Mouse (Mus musculus): ENCODE measurements at regions not wholly inside any gene's neighbourhood (a gene's known extent, or its start where the extent isn't known, plus 50 kb on each side); places are given as distances from the start of the nearest gene placed in this dataset.

GRCm38 (mm10) chr14:61682721-61683355 is 75.6 kb downstream of the Kcnrg start:
- no peaks in the 10 kb centered on the region for H3K9me3 ChIP-seq (ENCODE audit: low read length)
- ATAC-seq: peak; percentile 58
- TF ChIP-seq EP300 (IDR thresholded peaks at IDR 0.05) (no peak), CTCF (IDR thresholded peaks at IDR 0.05) (peak; percentile 45)

GRCm38 (mm10) chr14:61683356-61683740 is 76.1 kb downstream of the Kcnrg start:
- peak overlapping the region; percentile 91 for H3K4me3 ChIP-seq (ENCODE audit: low read depth, low read length)
- TF ChIP-seq EP300 (IDR thresholded peaks at IDR 0.05): no peak
- no peak for TF ChIP-seq CTCF (IDR thresholded peaks at IDR 0.05)
- H3K4me2 ChIP-seq (replicated peaks; ENCODE audit: low read depth, low read length): peak overlapping the region; percentile 99
- no peak for DNase-seq (ENCODE audit: low spot score)
- H3K27me3 ChIP-seq (replicated peaks; ENCODE audit: insufficient read depth, low read length): no peaks in the 10 kb centered on the region; the same call in 1 of the 2 replicates
- ATAC-seq: no peak
- peak overlapping the region; percentile 98 for H3K27ac ChIP-seq (ENCODE audit: low read length)
- peak overlapping the region; percentile 94 for H3K9ac ChIP-seq (replicated peaks; ENCODE audit: low read depth)
- no peaks in the 10 kb centered on the region for H3K36me3 ChIP-seq (ENCODE audit: insufficient read depth, low read length)
- H3K9me3 ChIP-seq (ENCODE audit: low read length): no peaks in the 10 kb centered on the region
- 14% methylated on average over 9 of the region's 9 CpGs for WGBS
- peaks cover 12% of the 10 kb centered on the region; the same call in 1 of the 2 replicates for H3K4me1 ChIP-seq (ENCODE audit: insufficient read depth, low read depth, low read length)

More at GRCm38 (mm10) chr14:61682721-61683355, 75.6 kb downstream of the Kcnrg start:
- Histone ChIP-seq H3K4me1 (ENCODE audit: insufficient read depth, low read depth, low read length) (peaks cover 12% of the 10 kb centered on the region; the same call in 1 of the 2 replicates), H3K36me3 (ENCODE audit: insufficient read depth, low read length) (no peaks in the 10 kb centered on the region), H3K27me3 (replicated peaks; ENCODE audit: insufficient read depth, low read length) (no peaks in the 10 kb centered on the region; the same call in 1 of the 2 replicates), H3K27ac (ENCODE audit: low read length) (peak overlapping the region; percentile 98), H3K4me2 (replicated peaks; ENCODE audit: low read depth, low read length) (peak overlapping the region; percentile 99), H3K4me3 (ENCODE audit: low read depth, low read length) (peak overlapping the region; percentile 91), H3K9ac (replicated peaks; ENCODE audit: low read depth) (peak overlapping the region; percentile 94)
- DNase-seq (ENCODE audit: low spot score): peak; percentile 80
- WGBS: under 1% methylated on average over 53 of the region's 54 CpGs

GRCm38 (mm10) chr14:61683791-61684411 is 76.6 kb downstream of the Kcnrg start:
- Histone ChIP-seq H3K9me3 (ENCODE audit: low read length) (no peaks in the 10 kb centered on the region), H3K4me2 (replicated peaks; ENCODE audit: low read depth, low read length) (peak overlapping the region; percentile 99), H3K4me1 (ENCODE audit: insufficient read depth, low read depth, low read length) (peaks cover 17% of the 10 kb centered on the region; the same call in 1 of the 2 replicates), H3K27me3 (replicated peaks; ENCODE audit: insufficient read depth, low read length) (peaks cover 4% of the 10 kb centered on the region), H3K27ac (ENCODE audit: low read length) (peak overlapping the region; percentile 98), H3K4me3 (ENCODE audit: low read depth, low read length) (peak overlapping the region; percentile 33), H3K9ac (replicated peaks; ENCODE audit: low read depth) (no peak overlapping the region), H3K36me3 (ENCODE audit: insufficient read depth, low read length) (no peaks in the 10 kb centered on the region)
- TF ChIP-seq EP300 (IDR thresholded peaks at IDR 0.05) (no peak), CTCF (IDR thresholded peaks at IDR 0.05) (no peak)
- DNase-seq (ENCODE audit: low spot score) (peak; percentile 57), ATAC-seq (no peak)
- 29% methylated on average over 19 of the region's 19 CpGs for WGBS

DNA sequence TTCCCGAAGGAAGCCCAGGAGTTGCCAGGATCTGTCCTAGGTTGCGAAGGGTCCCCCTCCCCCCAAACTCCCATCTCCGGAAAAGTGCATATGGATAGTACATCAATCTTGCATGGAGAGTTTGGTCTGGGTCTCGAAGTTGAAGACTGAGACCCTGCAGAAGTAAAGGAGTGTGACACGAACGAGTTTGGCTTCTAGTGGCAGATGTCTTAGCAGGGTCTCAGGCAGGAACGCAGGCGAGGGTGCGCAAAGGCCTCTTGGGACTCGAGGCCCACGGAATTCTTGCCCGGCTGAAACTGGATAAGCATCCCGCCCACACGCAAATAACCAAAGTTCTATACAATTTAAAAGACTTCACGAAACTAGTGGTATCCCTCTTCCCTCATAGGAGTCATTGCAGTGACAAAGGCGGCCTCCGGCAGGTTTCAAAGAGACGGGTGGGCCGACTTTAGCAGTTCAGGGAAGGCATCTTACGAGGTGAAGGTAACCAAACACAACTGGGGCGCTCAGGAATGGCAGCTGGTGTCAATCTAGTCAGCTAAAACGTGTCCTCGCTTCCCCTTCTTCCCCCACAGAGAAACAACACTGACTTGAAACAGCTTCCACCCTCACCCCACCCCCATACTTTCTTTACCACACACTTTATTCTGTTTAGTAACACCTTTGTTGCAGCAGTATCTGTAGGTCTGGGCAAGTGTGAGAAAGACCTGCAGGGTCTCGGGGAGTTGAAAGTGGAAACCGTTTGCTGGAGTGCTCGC is 77.4 kb downstream of the Kcnrg start:
- Histone ChIP-seq H3K4me3 (ENCODE audit: low read depth, low read length) (peak overlapping the region; percentile 33), H3K9me3 (ENCODE audit: low read length) (no peaks in the 10 kb centered on the region), H3K4me1 (ENCODE audit: insufficient read depth, low read depth, low read length) (peaks cover 22% of the 10 kb centered on the region; the same call in 1 of the 2 replicates), H3K27ac (ENCODE audit: low read length) (no peak overlapping the region), H3K9ac (replicated peaks; ENCODE audit: low read depth) (no peak overlapping the region), H3K36me3 (ENCODE audit: insufficient read depth, low read length) (no peaks in the 10 kb centered on the region), H3K4me2 (replicated peaks; ENCODE audit: low read depth, low read length) (peak overlapping the region; percentile 99), H3K27me3 (replicated peaks; ENCODE audit: insufficient read depth, low read length) (peaks cover 12% of the 10 kb centered on the region)
- ATAC-seq (no peak), DNase-seq (ENCODE audit: low spot score) (no peak)
- WGBS: 45% methylated on average over 26 of the region's 26 CpGs
- TF ChIP-seq CTCF (IDR thresholded peaks at IDR 0.05): no peak
- TF ChIP-seq EP300 (IDR thresholded peaks at IDR 0.05): no peak

DNA sequence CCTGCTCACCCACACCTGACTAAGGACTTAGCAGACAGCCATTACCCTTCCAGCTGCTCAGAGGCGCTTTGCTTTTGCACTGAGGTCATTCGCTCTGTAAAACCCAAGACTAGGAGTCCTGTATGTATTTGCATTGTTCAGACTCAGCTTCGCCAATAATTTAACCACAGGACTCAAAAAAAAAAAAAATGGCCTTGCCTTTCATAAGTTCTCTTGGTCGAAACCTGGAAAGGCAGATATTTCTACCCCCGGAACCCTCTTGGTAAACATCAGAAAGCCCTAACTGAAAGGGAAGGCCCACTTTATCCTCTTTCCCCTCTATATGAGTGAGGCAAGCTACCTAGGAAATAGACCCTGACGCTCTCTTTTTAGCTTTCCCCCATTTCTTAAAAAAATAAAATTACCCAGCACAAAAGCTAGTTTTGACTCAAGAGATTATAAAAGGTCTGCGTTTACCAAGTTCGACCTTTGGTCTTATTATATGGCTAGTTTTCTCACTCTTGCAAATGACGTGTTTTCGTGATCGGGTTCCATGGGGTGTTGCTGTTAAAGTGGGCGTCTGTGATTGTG is 78.1 kb downstream of the Kcnrg start:
- DNase-seq (ENCODE audit: low spot score): no peak

More for the DNA sequence above, 78.1 kb downstream of the Kcnrg start:
- Histone ChIP-seq H3K4me1 (ENCODE audit: insufficient read depth, low read depth, low read length) (peaks cover 18% of the 10 kb centered on the region; the same call in 1 of the 2 replicates), H3K27ac (ENCODE audit: low read length) (no peak overlapping the region), H3K4me2 (replicated peaks; ENCODE audit: low read depth, low read length) (no peak overlapping the region), H3K9ac (replicated peaks; ENCODE audit: low read depth) (no peak overlapping the region), H3K27me3 (replicated peaks; ENCODE audit: insufficient read depth, low read length) (peaks cover 18% of the 10 kb centered on the region), H3K36me3 (ENCODE audit: insufficient read depth, low read length) (no peaks in the 10 kb centered on the region), H3K9me3 (ENCODE audit: low read length) (no peaks in the 10 kb centered on the region), H3K4me3 (ENCODE audit: low read depth, low read length) (no peak overlapping the region; the same call in 1 of the 2 replicates)
- 67% methylated on average over 12 of the region's 12 CpGs for WGBS
- no peak for ATAC-seq
- TF ChIP-seq EP300 (IDR thresholded peaks at IDR 0.05): no peak
- no peak for TF ChIP-seq CTCF (IDR thresholded peaks at IDR 0.05)
